Mouse (Mus musculus) cerebellum, adult 2 months (tissue): Measurements from ENCODE around the gene Bcl2.

Experiments used
- CTCF ChIP-seq: fragments of 200-500 bp; IDR thresholded peaks from 2 replicates; pipeline ENCODE4 v1.5.1; 2011; ENCODE audit warnings: low read depth, mild to moderate bottlenecking, control low read depth, low read length, moderate library complexity, borderline replicate concordance; ENCODE audit not compliant: insufficient read depth
- POLR2A ChIP-seq: fragments of 200-500 bp; IDR thresholded peaks from 2 replicates; pipeline ENCODE4 v1.6.1; 2011; ENCODE audit warnings: low read length, control low read depth, borderline replicate concordance; ENCODE audit not compliant: insufficient read depth

DNA sequence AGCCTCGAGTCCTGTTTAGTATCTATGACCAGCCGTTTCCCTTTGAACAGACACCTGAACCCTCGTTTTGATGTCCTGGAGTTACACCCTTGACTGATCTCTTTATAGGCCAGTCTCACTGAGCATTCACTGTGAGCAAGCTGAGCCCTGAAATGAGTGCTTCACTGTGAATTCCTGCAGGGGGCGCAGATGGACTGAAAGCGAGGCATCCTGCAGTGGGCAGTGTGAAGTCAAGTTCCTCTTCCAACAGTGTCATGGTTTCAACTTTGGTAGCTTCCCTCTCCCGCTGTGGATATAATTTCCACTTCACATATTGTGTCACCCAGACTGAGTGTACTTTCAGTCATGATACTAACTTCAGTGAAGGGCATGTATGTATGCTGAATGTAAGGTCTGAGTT, 202.5 kb downstream of the Bcl2 start:
- TF ChIP-seq POLR2A (no peak), CTCF (peak; percentile 72)
